Mouse (Mus musculus): Measurements from ENCODE around the gene Oca2.

- TF ChIP-seq MAFK (IDR thresholded peaks at IDR 0.05; ENCODE audit: insufficient read depth, low read depth, low read length) (no peak), CHD2 (IDR thresholded peaks at IDR 0.05; ENCODE audit: low read depth, low read length) (no peak), ZNF384 (IDR thresholded peaks at IDR 0.05; ENCODE audit: low read depth, low read length) (no peak), HCFC1 (IDR thresholded peaks at IDR 0.05; ENCODE audit: borderline replicate concordance, insufficient read depth, low read length) (no peak), ZC3H11A (IDR thresholded peaks at IDR 0.05; ENCODE audit: borderline replicate concordance, low read depth, low read length) (no peak)
Measured at GRCm38 (mm10) chr7:56499767-56500166, 260.2 kb downstream of the Oca2 start.

Data from ES-E14 (cell line).